Mouse (Mus musculus): Measurements from ENCODE around the gene Gm45799. TPM values are rescaled to one million over a fixed set of nuclear protein-coding genes. Genes with fewer than 3 reads are reported as not detected.

Gm45799 gene
- polyA plus RNA-seq, 1 experiment from 2014 or later: 14.7 TPM

GRCm38 (mm10) chr7:105733836-105734235, 93.5 kb downstream of the Gm45799 start:
- H3K9ac ChIP-seq (replicated peaks): no peak overlapping the region
- H3K27ac ChIP-seq (replicated peaks): no peak overlapping the region
- H3K4me1 ChIP-seq: peaks cover 40% of the 10 kb centered on the region
- no peak overlapping the region for H3K4me3 ChIP-seq
- no peaks in the 10 kb centered on the region for H3K9me3 ChIP-seq
- H3K27me3 ChIP-seq: no peaks in the 10 kb centered on the region
- peaks cover 29% of the 10 kb centered on the region for H3K36me3 ChIP-seq
- no peak for ATAC-seq (replicated peaks)
- WGBS: 98% methylated on average over 11 of the region's 11 CpGs
- no peak overlapping the region for H3K4me2 ChIP-seq (replicated peaks)

Other genes with a start within 250 kb of the Gm45799 start
- 50.2 and 50.6 TPM in 2 replicates for gene Fam160a2, start 240.5 kb upstream of the Gm45799 start, polyA plus RNA-seq (2015; fragmentation: Nextera tagmentation; extraction: Ambion mirVana)
- 0.09 and 0.11 TPM in 2 replicates for gene Cnga4, start 236.0 kb upstream of the Gm45799 start, polyA plus RNA-seq (2015; fragmentation: Nextera tagmentation; extraction: Ambion mirVana)
- gene Cckbr, start 214.8 kb upstream of the Gm45799 start, polyA plus RNA-seq (2015; fragmentation: Nextera tagmentation; extraction: Ambion mirVana): 1.5 TPM in 2 replicates
- gene Cavin3, start 158.3 kb upstream of the Gm45799 start, polyA plus RNA-seq (2015; fragmentation: Nextera tagmentation; extraction: Ambion mirVana): 24.2 and 25.5 TPM in 2 replicates
- 65.5 and 69.8 TPM in 2 replicates for gene Smpd1, start 86.2 kb upstream of the Gm45799 start, polyA plus RNA-seq (2015; fragmentation: Nextera tagmentation; extraction: Ambion mirVana)
- 249 and 255 TPM in 2 replicates for gene Apbb1, start 58.9 kb upstream of the Gm45799 start, polyA plus RNA-seq (2015; fragmentation: Nextera tagmentation; extraction: Ambion mirVana)
- gene Hpx, start 40.4 kb upstream of the Gm45799 start, polyA plus RNA-seq (2015; fragmentation: Nextera tagmentation; extraction: Ambion mirVana): 0.11 and 0.24 TPM in 2 replicates
- 69.4 and 72.3 TPM in 2 replicates for gene Trim3, start 7.0 kb upstream of the Gm45799 start, polyA plus RNA-seq (2015; fragmentation: Nextera tagmentation; extraction: Ambion mirVana)
- 135 and 139 TPM in 2 replicates for gene Timm10b, start 496 bp upstream of the Gm45799 start, polyA plus RNA-seq (2015; fragmentation: Nextera tagmentation; extraction: Ambion mirVana)
- gene Arfip2, start 136 bp upstream of the Gm45799 start, polyA plus RNA-seq (2015; fragmentation: Nextera tagmentation; extraction: Ambion mirVana): 80.6 and 85.6 TPM in 2 replicates
- gene Dnhd1, start 10.3 kb downstream of the Gm45799 start, polyA plus RNA-seq (2015; fragmentation: Nextera tagmentation; extraction: Ambion mirVana): 0.42 and 0.86 TPM in 2 replicates
- 197 and 205 TPM in 2 replicates for gene Ilk, start 96.0 kb downstream of the Gm45799 start, polyA plus RNA-seq (2015; fragmentation: Nextera tagmentation; extraction: Ambion mirVana)
- 24.4 and 25.8 TPM in 2 replicates for gene Rrp8, start 96.8 kb downstream of the Gm45799 start, polyA plus RNA-seq (2015; fragmentation: Nextera tagmentation; extraction: Ambion mirVana)
- 106 and 114 TPM in 2 replicates for gene Taf10, start 103.8 kb downstream of the Gm45799 start, polyA plus RNA-seq (2015; fragmentation: Nextera tagmentation; extraction: Ambion mirVana)
- 33.9 and 35.1 TPM in 2 replicates for gene Tpp1, start 111.7 kb downstream of the Gm45799 start, polyA plus RNA-seq (2015; fragmentation: Nextera tagmentation; extraction: Ambion mirVana)
- gene Dchs1, start 147.1 kb downstream of the Gm45799 start, polyA plus RNA-seq (2015; fragmentation: Nextera tagmentation; extraction: Ambion mirVana): 20.3 and 22.0 TPM in 2 replicates
- 191 and 194 TPM in 2 replicates for gene Mrpl17, start 170.5 kb downstream of the Gm45799 start, polyA plus RNA-seq (2015; fragmentation: Nextera tagmentation; extraction: Ambion mirVana)

Data from forebrain, embryonic 15.5 days (tissue).